Comparison of ENCODE assay signal across 7 mouse cellular contexts in genomic region chr4:111219543-111219942, GRCm38 (mm10).
DNase-seq lines count a peak whose midpoint lies in the region; TF ChIP-seq lines count a peak whose summit lies in the region.
"Not testable (repeated sequence)": the region's sequence is repeated elsewhere in the genome, so short reads cannot be mapped to it uniquely, and the experiment has no call there.

No protein-coding gene starts in this region.

- not testable (repeated sequence) for H3K4me3 ChIP-seq in ES-Bruce4 (ENCODE audit: low read depth, low read length); ES-E14 (ENCODE audit: insufficient read depth in 1 of 2, low read depth in 1 of 2, low read length in 2 of 2, poor library complexity in 1 of 2, severe bottlenecking in 1 of 2); gastrocnemius, adult 2 months

- TF ChIP-seq EP300 in ES-Bruce4 (IDR thresholded peaks at IDR 0.05; ENCODE audit: insufficient read depth, low read depth, low read length) = not testable (repeated sequence)

- H3K27me3 ChIP-seq in ES-Bruce4 (ENCODE audit: control insufficient read depth, insufficient read depth, low read length, poor library complexity, severe bottlenecking) = not testable (repeated sequence)

- peak; percentile 16 for DNase-seq in ES-CJ7 (ENCODE audit: low read depth, low spot score)
- DNase-seq in ES-E14 (ENCODE audit: low read depth, low spot score) = not testable (repeated sequence)
- peak; percentile 75 for DNase-seq in R1 (ENCODE audit: low read depth, low spot score)
- DNase-seq in ZHBTc4 (ENCODE audit: low read depth, low spot score) = peak; percentile 56
- peak; percentile 8 for DNase-seq in gastrocnemius, adult 2 months
- DNase-seq in heart, adult 11 months = peak; percentile 62

- H3K9me3 ChIP-seq in ES-Bruce4 (replicated peaks; ENCODE audit: control insufficient read depth, insufficient read depth, low read length, poor library complexity, severe bottlenecking) = peaks cover 22% of the 10 kb centered on the region
- not testable (repeated sequence) for H3K9me3 ChIP-seq in ES-E14 (ENCODE audit: control insufficient read depth, insufficient read depth, low read depth, low read length)

- H3K27ac ChIP-seq in ES-Bruce4 (ENCODE audit: insufficient read depth, low read length) (peak overlapping the region; percentile 75; the same call in 1 of the 2 replicates), ES-E14 (ENCODE audit: insufficient read depth, low read depth, low read length, poor library complexity, severe bottlenecking) (peak overlapping the region; percentile 58; the same call in 1 of the 2 replicates)
- not testable (repeated sequence) for H3K27ac ChIP-seq in gastrocnemius, adult 2 months

- in situ Hi-C loops in ES-E14 (cut with MboI; ENCODE audit: low sequenced_read_pairs in 2 of 2, unreplicated experiment in 2 of 2) = not testable (repeated sequence)

- not testable (repeated sequence) for H3K36me3 ChIP-seq in ES-Bruce4 (ENCODE audit: control insufficient read depth, insufficient read depth, low read length, poor library complexity, severe bottlenecking); ES-E14 (ENCODE audit: control insufficient read depth, insufficient read depth, low read length, poor library complexity, severe bottlenecking)

- H3K4me1 ChIP-seq in ES-Bruce4 (ENCODE audit: control insufficient read depth, insufficient read depth, low read length); ES-E14 (ENCODE audit: control insufficient read depth in 2 of 2, insufficient read depth in 2 of 2, low read length in 2 of 2, poor library complexity in 1 of 2): not testable (repeated sequence)

- not testable (repeated sequence) for TF ChIP-seq POLR2A in ES-Bruce4 (IDR thresholded peaks at IDR 0.05; ENCODE audit: insufficient read depth, low read length)

- intact Hi-C loops in gastrocnemius, adult 2 months (cut with DNase I) = not testable (repeated sequence)

- TF ChIP-seq CTCF in ES-Bruce4 (IDR thresholded peaks at IDR 0.05; ENCODE audit: low read depth, low read length); gastrocnemius, adult 2 months (IDR thresholded peaks at IDR 0.05): not testable (repeated sequence)

- not testable (repeated sequence) for H3K9ac ChIP-seq in ES-Bruce4 (ENCODE audit: low read depth, poor library complexity, severe bottlenecking); ES-E14 (ENCODE audit: insufficient read depth, low read depth, low read length, poor library complexity, severe bottlenecking)
